Mouse (Mus musculus): Measurements from ENCODE around the gene Cacng3. TPM values are rescaled to one million over a fixed set of nuclear protein-coding genes. Genes with fewer than 3 reads are reported as not detected.

Cacng3 gene
- polyA plus RNA-seq, 1 experiment from 2014 or later: 0.19 TPM

- WGBS: 62% methylated on average over 3 of the region's 3 CpGs
- no peak overlapping the region for H3K27ac ChIP-seq (replicated peaks in 1 of 2; ENCODE audit: control insufficient read depth in 1 of 2, insufficient read depth in 1 of 2, low read depth in 2 of 2, low read length in 2 of 2)
Observed at GRCm38 (mm10) chr7:122758645-122759044, 88.4 kb downstream of the Cacng3 start.

GRCm38 (mm10) chr7:122764506-122764905 lies 94.2 kb downstream of the Cacng3 start:
- Histone ChIP-seq H3K4me1 (ENCODE audit: control insufficient read depth in 2 of 2, insufficient read depth in 2 of 2, low read length in 2 of 2) (no peaks in the 10 kb centered on the region), H3K9me3 (ENCODE audit: control insufficient read depth, low read length) (no peaks in the 10 kb centered on the region), H3K27me3 (ENCODE audit: control insufficient read depth, insufficient read depth, low read length) (no peaks in the 10 kb centered on the region), H3K9ac (ENCODE audit: low read length) (no peak overlapping the region), H3K36me3 (ENCODE audit: control insufficient read depth, insufficient read depth, low read length) (no peaks in the 10 kb centered on the region), H3K4me3 (ENCODE audit: control insufficient read depth in 1 of 2, insufficient read depth in 1 of 2, low read depth in 1 of 2, low read length in 2 of 2) (no peak overlapping the region), H3K4me2 (ENCODE audit: low read length) (no peak overlapping the region), H3K27ac (replicated peaks in 1 of 2; ENCODE audit: control insufficient read depth in 1 of 2, insufficient read depth in 1 of 2, low read depth in 2 of 2, low read length in 2 of 2) (no peak overlapping the region)
- WGBS: 52% methylated on average over 5 of the region's 5 CpGs
- ATAC-seq (ENCODE audit: insufficient number of reproducible peaks, insufficient read depth, low FRiP score, low read depth): no peak

More at GRCm38 (mm10) chr7:122758645-122759044, 88.4 kb downstream of the Cacng3 start:
- no peaks in the 10 kb centered on the region for H3K36me3 ChIP-seq (ENCODE audit: control insufficient read depth, insufficient read depth, low read length)
- H3K4me1 ChIP-seq (ENCODE audit: control insufficient read depth in 2 of 2, insufficient read depth in 2 of 2, low read length in 2 of 2): no peaks in the 10 kb centered on the region
- no peak for ATAC-seq (ENCODE audit: insufficient number of reproducible peaks, insufficient read depth, low FRiP score, low read depth)
- H3K9me3 ChIP-seq (ENCODE audit: control insufficient read depth, low read length): no peaks in the 10 kb centered on the region
- H3K4me2 ChIP-seq (ENCODE audit: low read length): no peak overlapping the region
- H3K27me3 ChIP-seq (ENCODE audit: control insufficient read depth, insufficient read depth, low read length): no peaks in the 10 kb centered on the region
- no peak overlapping the region for H3K9ac ChIP-seq (ENCODE audit: low read length)
- no peak overlapping the region for H3K4me3 ChIP-seq (ENCODE audit: control insufficient read depth in 1 of 2, insufficient read depth in 1 of 2, low read depth in 1 of 2, low read length in 2 of 2)

- Histone ChIP-seq H3K27me3 (ENCODE audit: control insufficient read depth, insufficient read depth, low read length) (no peaks in the 10 kb centered on the region), H3K9me3 (ENCODE audit: control insufficient read depth, low read length) (no peaks in the 10 kb centered on the region), H3K27ac (replicated peaks in 1 of 2; ENCODE audit: control insufficient read depth in 1 of 2, insufficient read depth in 1 of 2, low read depth in 2 of 2, low read length in 2 of 2) (no peak overlapping the region), H3K4me2 (ENCODE audit: low read length) (no peak overlapping the region), H3K4me1 (ENCODE audit: control insufficient read depth in 2 of 2, insufficient read depth in 2 of 2, low read length in 2 of 2) (no peaks in the 10 kb centered on the region), H3K36me3 (ENCODE audit: control insufficient read depth, insufficient read depth, low read length) (no peaks in the 10 kb centered on the region), H3K9ac (ENCODE audit: low read length) (no peak overlapping the region), H3K4me3 (ENCODE audit: control insufficient read depth in 1 of 2, insufficient read depth in 1 of 2, low read depth in 1 of 2, low read length in 2 of 2) (no peak overlapping the region)
- 85% methylated on average over 27 of the region's 27 CpGs for WGBS
- ATAC-seq (ENCODE audit: insufficient number of reproducible peaks, insufficient read depth, low FRiP score, low read depth): no peak
Observed at GRCm38 (mm10) chr7:122768292-122769020, 98.2 kb downstream of the Cacng3 start.

GRCm38 (mm10) chr7:122779601-122780000 lies 109.3 kb downstream of the Cacng3 start:
- no peaks in the 10 kb centered on the region for H3K36me3 ChIP-seq (ENCODE audit: control insufficient read depth, insufficient read depth, low read length)
- H3K4me1 ChIP-seq (ENCODE audit: control insufficient read depth in 2 of 2, insufficient read depth in 2 of 2, low read length in 2 of 2): no peaks in the 10 kb centered on the region
- H3K9ac ChIP-seq (ENCODE audit: low read length): no peak overlapping the region
- H3K27ac ChIP-seq (replicated peaks in 1 of 2; ENCODE audit: control insufficient read depth in 1 of 2, insufficient read depth in 1 of 2, low read depth in 2 of 2, low read length in 2 of 2): no peak overlapping the region
- 0 out of 2 replicates have a peak, but pooled peaks cover 4% of the 10 kb centered on the region for H3K9me3 ChIP-seq (ENCODE audit: control insufficient read depth, low read length)
- no peaks in the 10 kb centered on the region for H3K27me3 ChIP-seq (ENCODE audit: control insufficient read depth, insufficient read depth, low read length)
- no peak overlapping the region for H3K4me3 ChIP-seq (ENCODE audit: control insufficient read depth in 1 of 2, insufficient read depth in 1 of 2, low read depth in 1 of 2, low read length in 2 of 2)
- ATAC-seq (ENCODE audit: insufficient number of reproducible peaks, insufficient read depth, low FRiP score, low read depth): no peak
- H3K4me2 ChIP-seq (ENCODE audit: low read length): no peak overlapping the region
- WGBS: 53% methylated on average over 7 of the region's 7 CpGs

GRCm38 (mm10) chr7:122789929-122790328 lies 119.6 kb downstream of the Cacng3 start:
- H3K9ac ChIP-seq (ENCODE audit: low read length): no peak overlapping the region
- no peak overlapping the region for H3K27ac ChIP-seq (replicated peaks in 1 of 2; ENCODE audit: control insufficient read depth in 1 of 2, insufficient read depth in 1 of 2, low read depth in 2 of 2, low read length in 2 of 2)
- no peak for ATAC-seq (ENCODE audit: insufficient number of reproducible peaks, insufficient read depth, low FRiP score, low read depth)
- H3K4me2 ChIP-seq (ENCODE audit: low read length): no peak overlapping the region
- no peak overlapping the region for H3K4me3 ChIP-seq (ENCODE audit: control insufficient read depth in 1 of 2, insufficient read depth in 1 of 2, low read depth in 1 of 2, low read length in 2 of 2)
- no peaks in the 10 kb centered on the region for H3K36me3 ChIP-seq (ENCODE audit: control insufficient read depth, insufficient read depth, low read length)
- H3K9me3 ChIP-seq (ENCODE audit: control insufficient read depth, low read length): no peaks in the 10 kb centered on the region
- H3K4me1 ChIP-seq (ENCODE audit: control insufficient read depth in 2 of 2, insufficient read depth in 2 of 2, low read length in 2 of 2): no peaks in the 10 kb centered on the region
- 79% methylated on average over 7 of the region's 7 CpGs for WGBS
- no peaks in the 10 kb centered on the region for H3K27me3 ChIP-seq (ENCODE audit: control insufficient read depth, insufficient read depth, low read length)

GRCm38 (mm10) chr7:122793655-122794346 lies 123.5 kb downstream of the Cacng3 start:
- Histone ChIP-seq H3K9ac (ENCODE audit: low read length) (no peak overlapping the region), H3K27ac (replicated peaks in 1 of 2; ENCODE audit: control insufficient read depth in 1 of 2, insufficient read depth in 1 of 2, low read depth in 2 of 2, low read length in 2 of 2) (no peak overlapping the region), H3K4me3 (ENCODE audit: control insufficient read depth in 1 of 2, insufficient read depth in 1 of 2, low read depth in 1 of 2, low read length in 2 of 2) (no peak overlapping the region), H3K4me1 (ENCODE audit: control insufficient read depth in 2 of 2, insufficient read depth in 2 of 2, low read length in 2 of 2) (no peaks in the 10 kb centered on the region), H3K9me3 (ENCODE audit: control insufficient read depth, low read length) (0 out of 2 replicates have a peak, but pooled peaks cover 7% of the 10 kb centered on the region), H3K27me3 (ENCODE audit: control insufficient read depth, insufficient read depth, low read length) (no peaks in the 10 kb centered on the region), H3K4me2 (ENCODE audit: low read length) (no peak overlapping the region), H3K36me3 (ENCODE audit: control insufficient read depth, insufficient read depth, low read length) (no peaks in the 10 kb centered on the region)
- WGBS: 60% methylated on average over 6 of the region's 6 CpGs
- ATAC-seq (ENCODE audit: insufficient number of reproducible peaks, insufficient read depth, low FRiP score, low read depth): no peak

GRCm38 (mm10) chr7:122795140-122795539 lies 124.8 kb downstream of the Cacng3 start:
- H3K4me1 ChIP-seq (ENCODE audit: control insufficient read depth in 2 of 2, insufficient read depth in 2 of 2, low read length in 2 of 2): no peaks in the 10 kb centered on the region
- no peak for ATAC-seq (ENCODE audit: insufficient number of reproducible peaks, insufficient read depth, low FRiP score, low read depth)
- H3K4me2 ChIP-seq (ENCODE audit: low read length): no peak overlapping the region
- 0 out of 2 replicates have a peak, but pooled peaks cover 7% of the 10 kb centered on the region for H3K9me3 ChIP-seq (ENCODE audit: control insufficient read depth, low read length)
- no peaks in the 10 kb centered on the region for H3K27me3 ChIP-seq (ENCODE audit: control insufficient read depth, insufficient read depth, low read length)
- 74% methylated on average over 6 of the region's 6 CpGs for WGBS
- H3K27ac ChIP-seq (replicated peaks in 1 of 2; ENCODE audit: control insufficient read depth in 1 of 2, insufficient read depth in 1 of 2, low read depth in 2 of 2, low read length in 2 of 2): no peak overlapping the region
- no peak overlapping the region for H3K9ac ChIP-seq (ENCODE audit: low read length)
- no peaks in the 10 kb centered on the region for H3K36me3 ChIP-seq (ENCODE audit: control insufficient read depth, insufficient read depth, low read length)
- H3K4me3 ChIP-seq (ENCODE audit: control insufficient read depth in 1 of 2, insufficient read depth in 1 of 2, low read depth in 1 of 2, low read length in 2 of 2): no peak overlapping the region
